Mouse (Mus musculus) left cerebral cortex, postnatal 36 days (tissue): Measurements from ENCODE around the gene Inava. TPM values are rescaled to one million over a fixed set of nuclear protein-coding genes. Genes with fewer than 3 reads are reported as not detected.

ENCODE experiments used
- DNase-seq, 2 experiments: peaks; one replicate each; pipeline ENCODE4 v3.0.0; 2021 to 2022; ENCODE audit warnings: low spot score in 2 of 2, mixed read lengths in 1 of 2
- intact Hi-C: fragments of 180-260 bp; cut with DNase I; formaldehyde crosslinking; loops from one replicate; pipeline ENCODE4 v1.15.1; 2025
- total RNA-seq, 2 experiments: library from RNA; stranded (reverse); gene quantifications; 2 replicates each; pipeline ENCODE4 v1.2.3; 2021

Gene Inava
- total RNA-seq, 2 experiments from 2014 or later: 2.5 to 3.3 TPM

GRCm38 (mm10) chr1:136232986-136233790 lies 876 bp downstream of the Inava start:
- no peak for DNase-seq

GRCm38 (mm10) chr1:136232285-136232926 lies 1.7 kb downstream of the Inava start:
- intact Hi-C loops: no loop called here
- DNase-seq: no peak

More at GRCm38 (mm10) chr1:136232986-136233790, 876 bp downstream of the Inava start:
- intact Hi-C loops: no loop called here

GRCm38 (mm10) chr1:136231596-136231995 lies 2.5 kb downstream of the Inava start:
- intact Hi-C loops: no loop called here
- DNase-seq: no peak

GRCm38 (mm10) chr1:136230201-136230600 lies 3.9 kb downstream of the Inava start:
- intact Hi-C loops: no loop called here
- DNase-seq: no peak

- no peak for DNase-seq
- intact Hi-C loops: no loop called here
These were observed 5.1 kb downstream of the Inava start for GRCm38 (mm10) chr1:136229040-136229373.

- intact Hi-C loops: no loop called here
- DNase-seq: no peak
These were observed 5.6 kb downstream of the Inava start for GRCm38 (mm10) chr1:136228328-136229039.

GRCm38 (mm10) chr1:136227870-136228269 lies 6.2 kb downstream of the Inava start:
- intact Hi-C loops: no loop called here

GRCm38 (mm10) chr1:136226626-136227025 lies 7.4 kb downstream of the Inava start:
- intact Hi-C loops: no loop called here
- DNase-seq: no peak

More at GRCm38 (mm10) chr1:136227870-136228269, 6.2 kb downstream of the Inava start:
- DNase-seq: no peak

GRCm38 (mm10) chr1:136225846-136226245 lies 8.2 kb downstream of the Inava start:
- intact Hi-C loops: no loop called here
- no peak for DNase-seq

GRCm38 (mm10) chr1:136223758-136224342 lies 10.2 kb downstream of the Inava start:
- DNase-seq: no peak
- intact Hi-C loops: no loop called here

GRCm38 (mm10) chr1:136222386-136222785 lies 11.7 kb downstream of the Inava start:
- intact Hi-C loops: no loop called here
- DNase-seq: no peak

- intact Hi-C loops: no loop called here
These were observed 13.8 kb downstream of the Inava start for GRCm38 (mm10) chr1:136220037-136220871.

GRCm38 (mm10) chr1:136214304-136214703 lies 19.8 kb downstream of the Inava start:
- no peak for DNase-seq
- intact Hi-C loops: no loop called here

More at GRCm38 (mm10) chr1:136220037-136220871, 13.8 kb downstream of the Inava start:
- no peak for DNase-seq

- DNase-seq: no peak
- intact Hi-C loops: no loop called here
These were observed 21.3 kb downstream of the Inava start, which contains the start of gene Mroh3 for GRCm38 (mm10) chr1:136212803-136213202. Gene Mroh3 (minus strand): TSS chr1:136212828.

GRCm38 (mm10) chr1:136190033-136190432 lies 44.0 kb downstream of the Inava start:
- no peak for DNase-seq
- intact Hi-C loops: no loop called here

- intact Hi-C loops: no loop called here
- DNase-seq: no peak
These were observed 54.5 kb downstream of the Inava start for GRCm38 (mm10) chr1:136179511-136180001.

GRCm38 (mm10) chr1:136178741-136179140 lies 55.3 kb downstream of the Inava start:
- no peak for DNase-seq
- intact Hi-C loops: no loop called here

- intact Hi-C loops: no loop called here
- DNase-seq: no peak
These were observed 57.0 kb downstream of the Inava start for GRCm38 (mm10) chr1:136177085-136177484.

GRCm38 (mm10) chr1:136175183-136175582 lies 58.9 kb downstream of the Inava start:
- intact Hi-C loops: no loop called here
- DNase-seq: peak in 1 of 2 experiments; percentile 49
